Mouse (Mus musculus) kidney, embryonic 14.5 days (tissue): Measurements from ENCODE around the gene Mindy4. TPM values are rescaled to one million over a fixed set of nuclear protein-coding genes. Genes with fewer than 3 reads are reported as not detected.

ENCODE experiments used
- ATAC-seq: fragments of 200-750 bp; cut with Nextera tagmentation; 2 replicates; pipeline ENCODE4 v1.8.0; 2017; ENCODE audit warnings: moderate number of reproducible peaks, mild to moderate bottlenecking, moderate TSS enrichment, moderate library complexity; ENCODE audit not compliant: low FRiP score, low TSS enrichment
- H3K27ac ChIP-seq: fragments of 300-500 bp; sonication (generic); 2 replicates; pipeline ENCODE4 v1.5.1; 2014; ENCODE audit warnings: low read depth, mild to moderate bottlenecking, low read length, moderate library complexity, mixed read lengths
- H3K27me3 ChIP-seq: fragments of 300-500 bp; sonication (generic); 2 replicates; pipeline ENCODE4 v1.6.1; 2014; ENCODE audit warnings: mild to moderate bottlenecking, low read length; ENCODE audit not compliant: control insufficient read depth, insufficient read depth
- H3K36me3 ChIP-seq: fragments of 300-500 bp; sonication (generic); 2 replicates; pipeline ENCODE4 v1.6.1; 2014; ENCODE audit warnings: low read length, mixed read lengths; ENCODE audit not compliant: control insufficient read depth, insufficient read depth
- H3K4me1 ChIP-seq: fragments of 300-500 bp; sonication (generic); 2 replicates; pipeline ENCODE4 v1.6.1; 2014; ENCODE audit warnings: low read length, mixed read lengths; ENCODE audit not compliant: control insufficient read depth, insufficient read depth
- H3K4me2 ChIP-seq: fragments of 300-500 bp; sonication (generic); replicated peaks from 2 replicates; pipeline ENCODE4 v1.6.1; 2014; ENCODE audit warnings: low read depth, mild to moderate bottlenecking, low read length
- H3K4me3 ChIP-seq: fragments of 300-500 bp; sonication (generic); 2 replicates; pipeline ENCODE4 v1.5.1; 2014; ENCODE audit warnings: mild to moderate bottlenecking, low read length
- H3K9ac ChIP-seq: fragments of 300-500 bp; sonication (generic); 2 replicates; pipeline ENCODE4 v1.6.1; 2014; ENCODE audit warnings: low read depth, mild to moderate bottlenecking, low read length, moderate library complexity
- H3K9me3 ChIP-seq: fragments of 300-500 bp; sonication (generic); 2 replicates; pipeline ENCODE4 v1.6.1; 2016; ENCODE audit warnings: low read length; ENCODE audit not compliant: control insufficient read depth
- WGBS: fragments of 180-500 bp; shearing (Covaris S2); extraction: QIAGEN DNeasy Blood & Tissue Kit; methylation state at CpG from one replicate; pipeline ENCODE4 v1.1.7; 2014; 5-methylcytosine and 5-hydroxymethylcytosine counted together
- polyA plus RNA-seq: library from polyadenylated mRNA; unstranded; fragments of >200 nt; fragmentation: Nextera tagmentation; extraction: Ambion mirVana; gene quantifications from 2 replicates; pipeline ENCODE4 v1.2.1, GENCODE M21; 2014

The Mindy4 gene
- polyA plus RNA-seq, 1 experiment from 2014 or later: 17.7 TPM

- Histone ChIP-seq H3K9me3 (no peaks in the 10 kb centered on the region), H3K27me3 (no peaks in the 10 kb centered on the region), H3K4me1 (0 out of 2 replicates have a peak, but pooled peaks cover 4% of the 10 kb centered on the region), H3K9ac (no peak overlapping the region), H3K4me3 (no peak overlapping the region), H3K4me2 (no peak overlapping the region), H3K36me3 (no peaks in the 10 kb centered on the region), H3K27ac (no peak overlapping the region)
- WGBS: 80% methylated on average over 4 of the region's 4 CpGs
- ATAC-seq: peak; percentile 44; the same call in 1 of the 2 replicates
Observed at GRCm38 (mm10) chr6:55320894-55321293, 117.7 kb downstream of the Mindy4 start.

- Histone ChIP-seq H3K9ac (no peak overlapping the region), H3K4me1 (0 out of 2 replicates have a peak, but pooled peaks cover 4% of the 10 kb centered on the region), H3K27me3 (no peaks in the 10 kb centered on the region), H3K36me3 (no peaks in the 10 kb centered on the region), H3K4me3 (no peak overlapping the region), H3K4me2 (no peak overlapping the region), H3K9me3 (no peaks in the 10 kb centered on the region), H3K27ac (no peak overlapping the region)
- WGBS: 61% methylated on average over 6 of the region's 6 CpGs
- no peak for ATAC-seq
Observed at GRCm38 (mm10) chr6:55321518-55321917, 118.3 kb downstream of the Mindy4 start.

GRCm38 (mm10) chr6:55322980-55323379 is 119.8 kb downstream of the Mindy4 start:
- Histone ChIP-seq H3K9ac (no peak overlapping the region), H3K36me3 (no peaks in the 10 kb centered on the region), H3K4me2 (no peak overlapping the region), H3K9me3 (no peaks in the 10 kb centered on the region), H3K4me3 (no peak overlapping the region), H3K27ac (no peak overlapping the region), H3K4me1 (0 out of 2 replicates have a peak, but pooled peaks cover 4% of the 10 kb centered on the region), H3K27me3 (no peaks in the 10 kb centered on the region)
- ATAC-seq: no peak
- 86% methylated on average over 2 of the region's 2 CpGs for WGBS

- H3K27me3 ChIP-seq: no peaks in the 10 kb centered on the region
- H3K27ac ChIP-seq: no peak overlapping the region
- no peak overlapping the region for H3K4me2 ChIP-seq
- no peak for ATAC-seq
- no peaks in the 10 kb centered on the region for H3K36me3 ChIP-seq
- no peaks in the 10 kb centered on the region for H3K9me3 ChIP-seq
- 0 out of 2 replicates have a peak, but pooled peaks cover 4% of the 10 kb centered on the region for H3K4me1 ChIP-seq
- H3K9ac ChIP-seq: no peak overlapping the region
- 67% methylated on average over 17 of the region's 17 CpGs for WGBS
- no peak overlapping the region for H3K4me3 ChIP-seq
Observed at GRCm38 (mm10) chr6:55323908-55324634, 120.9 kb downstream of the Mindy4 start.

- no peaks in the 10 kb centered on the region for H3K36me3 ChIP-seq
- H3K9ac ChIP-seq: no peak overlapping the region
- 0 out of 2 replicates have a peak, but pooled peaks cover 4% of the 10 kb centered on the region for H3K4me1 ChIP-seq
- no peak overlapping the region for H3K27ac ChIP-seq
- H3K4me3 ChIP-seq: no peak overlapping the region
- no peak overlapping the region for H3K4me2 ChIP-seq
- H3K9me3 ChIP-seq: no peaks in the 10 kb centered on the region
- WGBS: 58% methylated on average over 1 of the region's 1 CpGs
- no peak for ATAC-seq
- H3K27me3 ChIP-seq: no peaks in the 10 kb centered on the region
Observed at GRCm38 (mm10) chr6:55324785-55325184, 121.6 kb downstream of the Mindy4 start.

- H3K4me3 ChIP-seq: no peak overlapping the region
- no peaks in the 10 kb centered on the region for H3K36me3 ChIP-seq
- no peak overlapping the region for H3K27ac ChIP-seq
- H3K9me3 ChIP-seq: no peaks in the 10 kb centered on the region
- H3K4me2 ChIP-seq: no peak overlapping the region
- WGBS: 67% methylated on average over 4 of the region's 4 CpGs
- no peak for ATAC-seq
- no peak overlapping the region for H3K9ac ChIP-seq
- no peaks in the 10 kb centered on the region for H3K27me3 ChIP-seq
- H3K4me1 ChIP-seq: no peaks in the 10 kb centered on the region
Observed at GRCm38 (mm10) chr6:55326299-55326698, 123.1 kb downstream of the Mindy4 start.

GRCm38 (mm10) chr6:55327326-55327725 is 124.1 kb downstream of the Mindy4 start:
- ATAC-seq: no peak
- Histone ChIP-seq H3K4me2 (no peak overlapping the region), H3K4me1 (no peaks in the 10 kb centered on the region), H3K9me3 (no peaks in the 10 kb centered on the region), H3K27ac (no peak overlapping the region), H3K36me3 (no peaks in the 10 kb centered on the region), H3K4me3 (no peak overlapping the region), H3K27me3 (no peaks in the 10 kb centered on the region), H3K9ac (no peak overlapping the region)
- WGBS: 82% methylated on average over 13 of the region's 13 CpGs

GRCm38 (mm10) chr6:55328179-55328578 is 125.0 kb downstream of the Mindy4 start:
- no peak overlapping the region for H3K4me3 ChIP-seq
- no peaks in the 10 kb centered on the region for H3K36me3 ChIP-seq
- no peak overlapping the region for H3K27ac ChIP-seq
- H3K4me2 ChIP-seq: no peak overlapping the region
- WGBS: 74% methylated on average over 4 of the region's 4 CpGs
- no peak for ATAC-seq
- H3K9ac ChIP-seq: no peak overlapping the region
- H3K4me1 ChIP-seq: no peaks in the 10 kb centered on the region
- H3K27me3 ChIP-seq: no peaks in the 10 kb centered on the region
- no peaks in the 10 kb centered on the region for H3K9me3 ChIP-seq

- H3K4me3 ChIP-seq: no peak overlapping the region
- H3K4me2 ChIP-seq: no peak overlapping the region
- H3K36me3 ChIP-seq: no peaks in the 10 kb centered on the region
- no peak for ATAC-seq
- peaks cover 6% of the 10 kb centered on the region; the same call in 1 of the 2 replicates for H3K4me1 ChIP-seq
- 42% methylated on average over 6 of the region's 6 CpGs for WGBS
- H3K9ac ChIP-seq: no peak overlapping the region
- no peaks in the 10 kb centered on the region for H3K9me3 ChIP-seq
- H3K27ac ChIP-seq: no peak overlapping the region
- no peaks in the 10 kb centered on the region for H3K27me3 ChIP-seq
Observed at GRCm38 (mm10) chr6:55331315-55331714, 128.1 kb downstream of the Mindy4 start.
